Mouse (Mus musculus): ENCODE measurements around the gene Ifitm6.

DNA sequence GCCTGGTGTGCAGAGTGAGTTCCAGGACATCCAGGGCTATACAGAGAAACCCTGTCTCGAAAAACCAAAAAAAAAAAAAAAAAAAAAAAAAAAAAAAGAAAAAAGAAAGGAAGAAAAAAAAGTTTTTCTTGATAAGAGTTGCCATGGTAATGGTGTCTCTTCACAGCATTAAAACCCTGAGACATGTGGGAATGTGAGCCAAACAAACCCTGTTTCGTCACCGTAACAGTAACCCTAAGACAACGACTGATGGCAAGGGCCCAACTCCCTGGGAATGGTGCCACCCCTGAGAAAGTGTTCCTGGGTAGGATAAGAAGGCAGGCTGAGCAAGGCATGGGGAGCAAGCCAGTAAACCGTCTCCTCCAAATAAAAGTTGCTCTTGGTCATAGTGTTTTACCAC, 10.8 kb downstream of the Ifitm6 start:
- no peak for TF ChIP-seq CTCF (IDR thresholded peaks at IDR 0.05)
- no peak for TF ChIP-seq POLR2A (IDR thresholded peaks at IDR 0.05; ENCODE audit: insufficient read depth, low read depth, low read length)

All from heart, adult 2 months (tissue).